20 mouse cellular contexts compared by ENCODE assay signal in the genomic region with DNA sequence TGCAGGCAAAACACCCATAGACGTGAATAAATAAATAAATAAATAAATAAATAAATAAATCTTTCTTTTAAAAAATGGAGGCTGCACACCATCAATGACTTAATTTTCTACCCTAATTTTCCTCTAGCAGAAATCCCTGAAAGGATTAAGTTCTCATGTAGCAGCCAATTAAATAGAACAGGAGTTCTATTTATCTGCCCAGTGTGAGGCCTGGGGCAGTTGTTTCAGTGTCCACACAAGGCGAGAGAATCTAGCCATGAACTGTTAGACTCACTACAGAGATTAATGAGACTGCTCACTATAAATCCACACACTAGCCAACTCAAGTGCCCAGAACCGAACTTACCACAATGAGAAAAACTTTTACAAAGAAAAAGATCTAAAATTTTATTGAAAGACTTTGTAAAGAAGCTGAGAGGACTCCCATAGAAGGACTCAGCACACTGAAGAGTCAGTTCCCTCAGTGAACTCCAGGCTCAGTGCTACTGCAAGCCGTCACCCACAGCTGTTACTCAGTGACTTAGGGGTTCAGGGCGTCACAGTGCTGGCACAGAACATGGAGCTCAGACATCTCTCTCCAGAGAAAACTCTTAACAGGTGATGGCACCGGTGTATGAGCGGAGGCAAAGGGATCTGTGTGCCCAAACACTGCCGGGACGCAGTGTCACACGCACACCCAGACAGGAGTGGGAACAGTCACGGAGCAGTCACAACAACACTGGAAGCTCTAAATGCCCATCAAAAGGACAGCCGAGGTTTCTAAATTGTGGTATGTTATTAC. TPM values are rescaled to one million over a fixed set of nuclear protein-coding genes. Genes with fewer than 3 reads are reported as not detected.
A peak's percentile ranks its signal among the peaks of the same experiment; 100 is the strongest.
DNase-seq lines count a peak whose midpoint lies in the region; ATAC-seq lines count a peak whose summit lies in the region.
"Had no signal": no experiment of that assay in that cellular context is flagged by ENCODE, and none has a peak within 500 bp of the region (broad histone marks: within the 10 kb centered on the region; RNA-seq: fewer than 3 reads in every experiment).

No protein-coding gene starts in this region.

- no peaks in the 10 kb centered on the region for H3K9me3 ChIP-seq in midbrain, embryonic 13.5 days
- no peaks in the 10 kb centered on the region for H3K9me3 ChIP-seq in midbrain, embryonic 10.5 days (replicated peaks)
- H3K9me3 ChIP-seq in embryonic facial prominence, embryonic 13.5 days, result no peaks in the 10 kb centered on the region
- no peaks in the 10 kb centered on the region for H3K9me3 ChIP-seq in limb, embryonic 11.5 days (ENCODE audit: control insufficient read depth, low read length)
- H3K9me3 ChIP-seq: heart, embryonic 13.5 days; hindbrain, embryonic 10.5 days; intestine, embryonic 15.5 days; kidney, embryonic 15.5 days; liver, embryonic 15.5 days; megakaryocyte, embryonic 14.5 days had no signal

- no peak overlapping the region for H3K4me3 ChIP-seq in midbrain, embryonic 13.5 days (replicated peaks)
- H3K4me3 ChIP-seq in midbrain, embryonic 10.5 days, result no peak overlapping the region
- H3K4me3 ChIP-seq in embryonic facial prominence, embryonic 13.5 days, result no peak overlapping the region
- H3K4me3 ChIP-seq in limb, embryonic 11.5 days (ENCODE audit: low read depth, low read length), result no peak overlapping the region
- H3K4me3 ChIP-seq: heart, embryonic 13.5 days; hindbrain, embryonic 10.5 days; intestine, embryonic 15.5 days; kidney, embryonic 15.5 days; layer of hippocampus, adult 2 months; liver, embryonic 15.5 days; megakaryocyte, embryonic 14.5 days had no signal

- H3K4me1 ChIP-seq in midbrain, embryonic 13.5 days (replicated peaks), result peaks cover 6% of the 10 kb centered on the region
- peaks cover 15% of the 10 kb centered on the region for H3K4me1 ChIP-seq in midbrain, embryonic 10.5 days
- peaks cover 41% of the 10 kb centered on the region for H3K4me1 ChIP-seq in embryonic facial prominence, embryonic 13.5 days
- H3K4me1 ChIP-seq in limb, embryonic 11.5 days (ENCODE audit: control insufficient read depth, insufficient read depth, low read length), result peaks cover 7% of the 10 kb centered on the region; the same call in 1 of the 2 replicates

- H3K9ac ChIP-seq in midbrain, embryonic 13.5 days (replicated peaks), result no peak overlapping the region
- H3K9ac ChIP-seq in embryonic facial prominence, embryonic 13.5 days, result no peak overlapping the region
- no peak overlapping the region for H3K9ac ChIP-seq in limb, embryonic 11.5 days (ENCODE audit: low read length)
- H3K9ac ChIP-seq: intestine, embryonic 15.5 days; kidney, embryonic 15.5 days; liver, embryonic 15.5 days had no signal

- H3K36me3 ChIP-seq in midbrain, embryonic 13.5 days, result no peaks in the 10 kb centered on the region
- no peaks in the 10 kb centered on the region for H3K36me3 ChIP-seq in midbrain, embryonic 10.5 days
- no peaks in the 10 kb centered on the region for H3K36me3 ChIP-seq in embryonic facial prominence, embryonic 13.5 days
- H3K36me3 ChIP-seq in limb, embryonic 11.5 days (ENCODE audit: control insufficient read depth, insufficient read depth, low read length), result no peaks in the 10 kb centered on the region
- H3K36me3 ChIP-seq: heart, embryonic 13.5 days; hindbrain, embryonic 10.5 days; intestine, embryonic 15.5 days; kidney, embryonic 15.5 days; liver, embryonic 15.5 days had no signal

- WGBS in midbrain, embryonic 13.5 days, result 69% methylated on average over 12 of the region's 12 CpGs
- 78% methylated on average over 12 of the region's 12 CpGs for WGBS in midbrain, embryonic 10.5 days
- 48% methylated on average over 12 of the region's 12 CpGs for WGBS in embryonic facial prominence, embryonic 13.5 days
- WGBS in limb, embryonic 11.5 days, result 74% methylated on average over 12 of the region's 12 CpGs

- H3K27ac ChIP-seq in midbrain, embryonic 13.5 days, result peak overlapping the region; percentile 25; the same call in 1 of the 2 replicates
- no peak overlapping the region for H3K27ac ChIP-seq in midbrain, embryonic 10.5 days (replicated peaks)
- H3K27ac ChIP-seq in embryonic facial prominence, embryonic 13.5 days, result peak overlapping the region; percentile 48; the same call in 1 of the 2 replicates
- H3K27ac ChIP-seq in limb, embryonic 11.5 days (replicated peaks; ENCODE audit: low read depth, low read length), result 0 out of 2 replicates have a peak overlapping the region, but pooled peaks have one; percentile 43
- H3K27ac ChIP-seq: heart, embryonic 13.5 days; hindbrain, embryonic 10.5 days; intestine, embryonic 15.5 days; kidney, embryonic 15.5 days; layer of hippocampus, adult 2 months; liver, embryonic 15.5 days had no signal

- peak; percentile 61 for DNase-seq in CD4-positive, CD25-positive, alpha-beta regulatory T cell, adult 2 months (ENCODE audit: low read depth, low spot score)
- no peak for DNase-seq in midbrain, embryonic 10.5 days (ENCODE audit: low spot score)
- DNase-seq in limb, embryonic 11.5 days (ENCODE audit: low spot score), result no peak
- DNase-seq in c-Kit-positive CD71-positive TER-119-positive erythroid progenitor cells, embryonic 14.5 days (ENCODE audit: low spot score), result no peak
- DNase-seq in left cerebral cortex, adult 18-20 months (ENCODE audit: low spot score in 2 of 2), result no peak
- DNase-seq: adrenal gland, postnatal 36 days; cerebellum, postnatal 14 days; gastrocnemius, postnatal 25 days; lung, postnatal 10 days; right cerebral cortex, postnatal 4 days had no signal

- H3K4me2 ChIP-seq in midbrain, embryonic 13.5 days (replicated peaks), result no peak overlapping the region
- no peak overlapping the region for H3K4me2 ChIP-seq in embryonic facial prominence, embryonic 13.5 days
- no peak overlapping the region for H3K4me2 ChIP-seq in limb, embryonic 11.5 days (ENCODE audit: low read depth, severe bottlenecking)
- H3K4me2 ChIP-seq: heart, embryonic 13.5 days; intestine, embryonic 15.5 days; kidney, embryonic 15.5 days; liver, embryonic 15.5 days had no signal

- no peak for ATAC-seq in CD4-positive, CD25-positive, alpha-beta regulatory T cell, adult 4 months
- ATAC-seq in midbrain, embryonic 13.5 days, result no peak
- ATAC-seq in embryonic facial prominence, embryonic 13.5 days (ENCODE audit: insufficient number of reproducible peaks, insufficient read depth, low FRiP score, low TSS enrichment, low read depth), result no peak
- ATAC-seq in limb, embryonic 11.5 days (ENCODE audit: insufficient number of reproducible peaks, low FRiP score, low TSS enrichment, low read depth), result no peak
- ATAC-seq: intestine, embryonic 15.5 days had no signal

- H3K27me3 ChIP-seq in midbrain, embryonic 13.5 days, result no peaks in the 10 kb centered on the region
- H3K27me3 ChIP-seq in midbrain, embryonic 10.5 days (ENCODE audit: low read depth, poor library complexity, severe bottlenecking), result no peaks in the 10 kb centered on the region
- H3K27me3 ChIP-seq in embryonic facial prominence, embryonic 13.5 days, result no peaks in the 10 kb centered on the region
- H3K27me3 ChIP-seq in limb, embryonic 11.5 days (ENCODE audit: control insufficient read depth, insufficient read depth, low read length), result no peaks in the 10 kb centered on the region
- H3K27me3 ChIP-seq: heart, embryonic 13.5 days; intestine, embryonic 15.5 days; kidney, embryonic 15.5 days; liver, embryonic 15.5 days; megakaryocyte, embryonic 14.5 days had no signal

RNA-seq across cellular contexts. Expression of a gene that starts 23.1 kb away (rescaled TPM):
- polyA plus RNA-seq in CD4-positive, CD25-positive, alpha-beta regulatory T cell, adult 4 months (2017; shearing (Covaris generic)), result 10 to 100 TPM; 34.7 to 59.5 TPM
- 22.3 and 30.7 TPM in 2 replicates for polyA plus RNA-seq in midbrain, embryonic 13.5 days (2015; fragmentation: Nextera tagmentation; extraction: Ambion mirVana)
- 11.3 and 14.9 TPM in 2 replicates for polyA plus RNA-seq in midbrain, embryonic 10.5 days (2016; fragmentation: Nextera tagmentation; extraction: Ambion mirVana)
- 15.8 and 16.1 TPM in 2 replicates for polyA plus RNA-seq in embryonic facial prominence, embryonic 13.5 days (2015; fragmentation: Nextera tagmentation; extraction: Ambion mirVana)
- polyA plus RNA-seq in limb, embryonic 11.5 days (2014; fragmentation: Nextera tagmentation; extraction: Ambion mirVana), result 13.3 and 16.2 TPM in 2 replicates
- 10 to 100 TPM; 62.0 to 68.2 TPM for total RNA-seq in left cerebral cortex, adult 18-20 months (2021)
